Mouse (Mus musculus) lung, postnatal 0 days (tissue): ENCODE data around the gene Plekha5.

Experiments used
- CTCF ChIP-seq: IDR thresholded peaks from 2 replicates; pipeline ENCODE4 v1.5.1; 2016; ENCODE audit warnings: antibody characterized with exemption, mild to moderate bottlenecking
- EP300 ChIP-seq: IDR thresholded peaks from 2 replicates; pipeline ENCODE4 v1.6.1; 2016; ENCODE audit warnings: antibody characterized with exemption, mild to moderate bottlenecking, control low read depth

DNA sequence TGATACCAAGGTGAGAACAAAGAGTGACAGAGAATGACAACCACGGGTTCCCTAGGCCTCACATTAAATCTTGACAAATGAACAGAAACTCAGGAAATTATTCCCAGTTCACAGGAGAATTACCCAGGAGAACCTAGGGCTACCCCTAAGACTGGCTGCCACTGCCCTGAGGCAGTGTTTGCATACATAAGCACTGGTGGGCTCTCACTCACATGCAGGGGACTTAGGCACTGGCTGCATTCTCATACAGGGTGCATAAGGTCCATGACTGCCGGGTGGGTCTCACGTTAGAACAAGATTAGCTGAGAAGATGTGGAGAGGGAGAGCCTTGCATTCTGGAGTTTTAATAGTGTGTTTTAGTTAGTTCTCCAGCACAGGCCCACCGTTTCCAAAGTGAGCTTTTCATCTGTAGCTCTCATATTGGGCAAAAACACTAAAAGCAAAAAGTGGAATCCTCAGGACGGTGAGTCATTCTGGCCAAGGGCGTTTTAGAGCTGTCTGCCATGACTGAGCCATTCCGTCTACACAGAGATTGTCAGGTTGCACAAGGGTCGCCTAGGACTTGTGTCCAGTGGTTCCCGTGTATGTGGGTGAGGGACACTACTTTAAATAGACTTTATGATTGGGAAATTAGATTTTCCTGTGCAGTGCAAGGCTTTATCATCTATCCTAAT is 138.2 kb downstream of the Plekha5 start:
- no peak for TF ChIP-seq CTCF
- TF ChIP-seq EP300: no peak
